Mouse (Mus musculus) cortical plate, adult 2 months (tissue): ENCODE measurements at regions not wholly inside any gene's neighbourhood (a gene's known extent, or its start where the extent isn't known, plus 50 kb on each side); places are given as distances from the start of the nearest gene placed in this dataset.

Experiments
- CTCF ChIP-seq: fragments of 200-500 bp; IDR thresholded peaks from 2 replicates; pipeline ENCODE4 v1.5.1; 2011; ENCODE audit warnings: mild to moderate bottlenecking, control low read depth, low read length; ENCODE audit not compliant: insufficient read depth; ENCODE audit errors: extremely low read depth
- POLR2A ChIP-seq: fragments of 200-500 bp; IDR thresholded peaks from 2 replicates; pipeline ENCODE4 v1.6.1; 2011; ENCODE audit warnings: mild to moderate bottlenecking, low read length, control low read depth; ENCODE audit not compliant: insufficient read depth; ENCODE audit errors: extremely low read depth

GRCm38 (mm10) chr14:98708045-98708444, 286.1 kb downstream of the Rpl36a-ps1 start:
- TF ChIP-seq POLR2A (no peak), CTCF (no peak)
